Mouse (Mus musculus) cortical plate, adult 2 months (tissue): ENCODE data around the gene Spsb3.

Source experiments
- CTCF ChIP-seq: fragments of 200-500 bp; IDR thresholded peaks from 2 replicates; pipeline ENCODE4 v1.5.1; 2011; ENCODE audit warnings: mild to moderate bottlenecking, control low read depth, low read length; ENCODE audit not compliant: insufficient read depth; ENCODE audit errors: extremely low read depth
- POLR2A ChIP-seq: fragments of 200-500 bp; IDR thresholded peaks from 2 replicates; pipeline ENCODE4 v1.6.1; 2011; ENCODE audit warnings: mild to moderate bottlenecking, low read length, control low read depth; ENCODE audit not compliant: insufficient read depth; ENCODE audit errors: extremely low read depth

GRCm38 (mm10) chr17:24860076-24860475 lies 26.4 kb upstream of the Spsb3 start:
- TF ChIP-seq CTCF (no peak), POLR2A (no peak)
